Mouse (Mus musculus) stomach, embryonic 16.5 days (tissue): ENCODE results near the gene Arfgef2. TPM values are rescaled to one million over a fixed set of nuclear protein-coding genes. Genes with fewer than 3 reads are reported as not detected.

Source experiments
- ATAC-seq: fragments of 200-750 bp; cut with Nextera tagmentation; 2 replicates; pipeline ENCODE4 v1.8.0; 2017; ENCODE audit warnings: moderate number of reproducible peaks, moderate TSS enrichment; ENCODE audit not compliant: insufficient read depth, low FRiP score
- H3K27ac ChIP-seq: fragments of 300-500 bp; sonication (generic); 2 replicates; pipeline ENCODE4 v1.5.1; 2014; ENCODE audit warnings: low read length
- H3K27me3 ChIP-seq: fragments of 300-500 bp; sonication (generic); 2 replicates; pipeline ENCODE4 v1.6.1; 2014; ENCODE audit warnings: low read length, control low read depth, mixed read lengths; ENCODE audit not compliant: control insufficient read depth, insufficient read depth
- H3K36me3 ChIP-seq: fragments of 300-500 bp; sonication (generic); 2 replicates; pipeline ENCODE4 v1.6.1; 2014; ENCODE audit warnings: low read length; ENCODE audit not compliant: control insufficient read depth, insufficient read depth
- H3K4me1 ChIP-seq: fragments of 300-500 bp; sonication (generic); 2 replicates; pipeline ENCODE4 v1.6.1; 2014; ENCODE audit warnings: low read length, control low read depth, mixed read lengths; ENCODE audit not compliant: control insufficient read depth, insufficient read depth
- H3K4me2 ChIP-seq: fragments of 300-500 bp; sonication (generic); 2 replicates; pipeline ENCODE4 v1.6.1; 2014; ENCODE audit warnings: low read depth, low read length, mixed read lengths
- H3K4me3 ChIP-seq: fragments of 300-500 bp; sonication (generic); replicated peaks from 2 replicates; pipeline ENCODE4 v1.5.1; 2014; ENCODE audit warnings: mild to moderate bottlenecking, low read length
- H3K9ac ChIP-seq: fragments of 300-500 bp; sonication (generic); 2 replicates; pipeline ENCODE4 v1.6.1; 2014; ENCODE audit warnings: low read length
- H3K9me3 ChIP-seq: fragments of 300-500 bp; sonication (generic); replicated peaks from 2 replicates; pipeline ENCODE4 v1.6.1; 2016; ENCODE audit warnings: low read length, control low read depth; ENCODE audit not compliant: control insufficient read depth
- WGBS: fragments of 180-500 bp; shearing (Covaris S2); extraction: QIAGEN DNeasy Blood & Tissue Kit; methylation state at CpG from one replicate; pipeline ENCODE4 v1.1.7; 2014; 5-methylcytosine and 5-hydroxymethylcytosine counted together
- polyA plus RNA-seq: library from polyadenylated mRNA; unstranded; fragments of >200 nt; fragmentation: Nextera tagmentation; extraction: Ambion mirVana; gene quantifications from 2 replicates; pipeline ENCODE4 v1.2.1, GENCODE M21; 2015

The Arfgef2 gene
- polyA plus RNA-seq, 1 experiment from 2014 or later = 6.5 TPM

DNA sequence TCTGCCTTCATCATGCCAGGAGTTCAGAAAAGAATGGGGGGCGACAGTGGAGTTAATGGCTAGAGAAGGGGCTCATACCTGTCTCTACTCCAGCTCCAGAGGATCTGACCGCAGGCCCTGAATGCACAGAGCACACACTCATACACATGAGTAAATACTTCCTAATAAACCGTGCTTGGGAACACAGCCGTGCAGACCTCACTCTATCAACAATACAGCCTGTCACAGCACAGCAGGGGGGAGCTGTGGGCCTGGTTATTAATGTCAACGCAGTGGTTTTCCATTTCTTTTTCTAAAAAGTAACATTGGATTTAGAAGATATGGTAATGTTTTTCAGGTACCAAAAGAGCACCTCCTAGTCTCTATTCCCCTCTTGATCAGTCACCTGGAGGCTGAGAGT is 129.0 kb downstream of the Arfgef2 start:
- Histone ChIP-seq H3K4me2 (no peak overlapping the region), H3K27ac (no peak overlapping the region), H3K4me3 (no peak overlapping the region), H3K9me3 (no peaks in the 10 kb centered on the region), H3K4me1 (no peaks in the 10 kb centered on the region), H3K27me3 (no peaks in the 10 kb centered on the region), H3K36me3 (peaks cover 15% of the 10 kb centered on the region; the same call in 1 of the 2 replicates), H3K9ac (no peak overlapping the region)
- WGBS = 81% methylated on average over 5 of the region's 5 CpGs
- no peak for ATAC-seq

DNA sequence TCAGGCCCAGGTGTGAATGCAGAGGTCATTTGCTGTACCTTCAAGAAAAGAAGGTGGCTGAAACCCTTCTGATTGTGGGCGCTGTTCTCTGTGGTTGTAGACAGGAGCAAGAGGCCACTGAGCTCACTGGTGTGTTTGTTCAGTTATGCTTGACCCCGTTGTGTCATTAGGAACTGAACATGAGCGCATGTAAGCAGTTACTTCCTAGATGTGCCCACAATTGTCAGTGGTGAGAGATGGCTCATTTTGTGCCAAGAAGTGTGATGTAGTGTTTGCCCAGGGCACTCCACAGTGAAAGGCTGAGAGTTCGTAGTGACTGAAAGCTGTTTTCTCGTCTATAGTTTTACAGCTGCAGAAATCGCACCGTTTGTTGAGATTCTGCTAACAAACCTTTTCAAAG is 130.2 kb downstream of the Arfgef2 start:
- 94% methylated on average over 7 of the region's 7 CpGs for WGBS
- ATAC-seq = no peak
- Histone ChIP-seq H3K4me2 (no peak overlapping the region), H3K27me3 (no peaks in the 10 kb centered on the region), H3K36me3 (peaks cover 15% of the 10 kb centered on the region; the same call in 1 of the 2 replicates), H3K9ac (no peak overlapping the region), H3K4me1 (no peaks in the 10 kb centered on the region), H3K27ac (no peak overlapping the region), H3K9me3 (no peaks in the 10 kb centered on the region), H3K4me3 (no peak overlapping the region)

DNA sequence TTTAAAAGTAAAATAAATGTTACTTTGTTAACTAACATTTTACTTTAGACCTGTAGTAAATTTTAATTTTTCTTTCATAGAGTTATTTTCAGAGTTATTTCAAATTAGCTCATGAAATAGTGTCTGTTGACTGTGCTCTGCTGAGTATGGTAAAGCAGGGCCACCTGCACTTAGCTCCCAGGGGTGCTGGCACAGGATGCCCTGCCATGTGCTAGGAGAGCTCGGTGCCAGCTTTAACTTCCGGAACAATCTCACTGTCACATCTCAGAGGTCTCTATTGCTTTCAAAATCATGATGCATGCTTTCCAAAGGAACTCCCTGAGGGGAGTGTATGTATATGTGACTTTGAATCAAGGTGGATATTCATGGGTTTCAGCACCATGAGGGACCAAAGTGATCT is 130.8 kb downstream of the Arfgef2 start:
- H3K9me3 ChIP-seq = no peaks in the 10 kb centered on the region
- no peak overlapping the region for H3K27ac ChIP-seq
- H3K4me3 ChIP-seq = no peak overlapping the region
- ATAC-seq = no peak
- H3K27me3 ChIP-seq = no peaks in the 10 kb centered on the region
- H3K36me3 ChIP-seq = peaks cover 15% of the 10 kb centered on the region; the same call in 1 of the 2 replicates
- 82% methylated on average over 2 of the region's 2 CpGs for WGBS
- no peaks in the 10 kb centered on the region for H3K4me1 ChIP-seq
- no peak overlapping the region for H3K4me2 ChIP-seq
- H3K9ac ChIP-seq = no peak overlapping the region

DNA sequence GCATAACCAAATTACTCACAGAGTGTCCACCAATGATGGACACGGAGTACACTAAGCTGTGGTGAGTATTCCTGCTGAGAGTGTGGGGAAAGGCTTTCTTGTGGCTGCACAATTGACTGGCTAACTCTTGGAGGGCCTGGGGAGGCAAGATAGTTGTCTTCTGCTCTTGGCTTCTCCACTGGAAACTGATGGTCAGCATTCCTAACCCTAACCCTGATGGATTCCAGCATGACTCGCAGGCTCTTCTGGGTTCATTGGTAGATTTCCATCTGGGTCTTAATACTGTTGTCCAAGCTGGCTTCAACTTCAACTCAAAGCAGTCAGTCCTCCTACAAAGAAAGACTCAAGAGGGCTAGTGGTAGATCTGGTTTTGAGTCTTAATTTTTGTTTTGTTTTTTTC is 137.8 kb downstream of the Arfgef2 start:
- Histone ChIP-seq H3K4me2 (no peak overlapping the region), H3K27ac (no peak overlapping the region), H3K9ac (no peak overlapping the region), H3K4me1 (no peaks in the 10 kb centered on the region), H3K36me3 (peaks cover 13% of the 10 kb centered on the region; the same call in 1 of the 2 replicates), H3K4me3 (no peak overlapping the region), H3K27me3 (no peaks in the 10 kb centered on the region), H3K9me3 (no peaks in the 10 kb centered on the region)
- no peak for ATAC-seq
- WGBS = 85% methylated on average over 2 of the region's 2 CpGs

DNA sequence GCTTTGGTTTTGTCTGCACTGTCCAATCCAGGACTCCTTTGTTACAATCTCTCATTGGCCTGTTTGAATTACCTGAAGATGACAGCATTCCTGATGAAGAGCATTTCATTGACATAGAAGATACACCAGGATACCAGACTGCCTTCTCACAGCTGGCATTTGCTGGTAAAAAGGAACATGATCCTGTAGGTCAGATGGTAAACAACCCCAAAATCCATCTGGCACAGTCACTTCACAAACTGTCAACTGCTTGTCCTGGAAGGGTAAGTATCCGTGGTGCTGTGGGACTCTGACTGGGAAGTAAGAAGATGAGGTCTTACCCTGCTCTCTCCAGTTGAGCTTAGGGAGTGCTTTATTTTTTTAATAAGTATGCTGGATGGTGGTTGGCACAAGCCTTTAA is 139.0 kb downstream of the Arfgef2 start:
- no peaks in the 10 kb centered on the region for H3K4me1 ChIP-seq
- H3K9me3 ChIP-seq = no peaks in the 10 kb centered on the region
- H3K36me3 ChIP-seq = peaks cover 21% of the 10 kb centered on the region; the same call in 1 of the 2 replicates
- H3K27ac ChIP-seq = no peak overlapping the region
- H3K4me2 ChIP-seq = no peak overlapping the region
- no peak for ATAC-seq
- H3K27me3 ChIP-seq = no peaks in the 10 kb centered on the region
- H3K9ac ChIP-seq = no peak overlapping the region
- H3K4me3 ChIP-seq = no peak overlapping the region
- 70% methylated on average over 1 of the region's 1 CpGs for WGBS

DNA sequence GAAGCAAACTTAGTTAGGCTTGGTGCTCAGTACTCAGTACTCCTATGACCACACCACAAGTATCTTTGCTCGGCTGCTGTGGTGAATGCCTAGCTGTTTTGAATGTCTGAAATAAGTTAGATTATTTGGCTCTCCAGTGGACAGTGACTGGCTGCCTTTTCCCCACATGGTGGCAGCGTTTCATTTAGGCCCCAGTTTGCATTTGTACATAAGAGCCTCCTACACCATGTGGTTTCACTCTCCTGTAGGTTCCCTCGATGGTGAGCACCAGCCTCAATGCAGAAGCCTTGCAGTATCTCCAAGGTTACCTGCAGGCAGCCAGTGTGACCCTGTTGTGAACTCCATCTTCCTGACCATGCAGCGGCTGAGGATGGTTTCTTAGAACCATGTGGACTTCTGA is 140.1 kb downstream of the Arfgef2 start:
- Histone ChIP-seq H3K4me1 (no peaks in the 10 kb centered on the region), H3K27me3 (no peaks in the 10 kb centered on the region), H3K9me3 (no peaks in the 10 kb centered on the region), H3K9ac (no peak overlapping the region), H3K4me3 (no peak overlapping the region), H3K27ac (no peak overlapping the region), H3K36me3 (peaks cover 22% of the 10 kb centered on the region; the same call in 1 of the 2 replicates), H3K4me2 (no peak overlapping the region)
- WGBS = 47% methylated on average over 4 of the region's 4 CpGs
- no peak for ATAC-seq

Other genes with a start within 250 kb of the Arfgef2 start
- gene Prex1, start 91.8 kb upstream of the Arfgef2 start, polyA plus RNA-seq = 10.8 and 11.0 TPM in 2 replicates
- 4.8 and 5.3 TPM in 2 replicates for gene Trp53rkb, start 13.1 kb upstream of the Arfgef2 start, polyA plus RNA-seq
- gene Cse1l, start 100.5 kb downstream of the Arfgef2 start, polyA plus RNA-seq = 94.0 and 95.6 TPM in 2 replicates
- gene Stau1, start 190.7 kb downstream of the Arfgef2 start, polyA plus RNA-seq = 76.1 and 83.3 TPM in 2 replicates
- gene Ddx27, start 209.6 kb downstream of the Arfgef2 start, polyA plus RNA-seq = 45.8 and 46.0 TPM in 2 replicates